15 mouse cellular contexts compared by ENCODE assay signal in the genomic region with DNA sequence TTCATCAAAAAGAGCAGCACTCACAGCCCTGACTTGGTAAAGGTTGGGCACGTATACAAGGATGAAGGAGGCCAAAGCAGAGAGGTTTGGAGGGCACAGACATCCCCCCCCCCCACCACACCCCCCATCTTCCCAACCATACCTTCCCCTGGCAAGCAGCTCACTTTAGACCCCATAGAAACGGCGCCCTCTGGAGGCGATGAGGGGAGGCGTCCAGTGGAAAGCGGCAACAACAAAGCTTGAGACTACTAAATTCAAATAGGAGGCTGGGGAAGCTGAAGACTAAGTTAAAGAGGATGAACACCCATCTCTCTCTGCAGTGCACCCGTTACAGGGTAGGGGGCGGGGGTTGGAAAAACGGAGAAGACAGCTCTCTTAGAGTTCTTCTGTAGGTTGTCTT. TPM values are rescaled to one million over a fixed set of nuclear protein-coding genes. Genes with fewer than 3 reads are reported as not detected.
DNase-seq lines count a peak whose midpoint lies in the region; ATAC-seq and TF ChIP-seq lines count a peak whose summit lies in the region.
"Had no signal": no experiment of that assay in that cellular context is flagged by ENCODE, and none has a peak within 500 bp of the region (broad histone marks: within the 10 kb centered on the region; RNA-seq: fewer than 3 reads in every experiment).

No protein-coding gene starts in this region.

- peak; percentile 7; the same call in 1 of the 2 replicates for TF ChIP-seq CTCF in forebrain, postnatal 0 days (IDR thresholded peaks at IDR 0.05; ENCODE audit: low read depth)
- TF ChIP-seq CTCF in lung, adult 2 months (IDR thresholded peaks at IDR 0.05; ENCODE audit: insufficient read depth, low read length) = peak; percentile 20; the same call in 1 of the 2 replicates
- TF ChIP-seq CTCF in MEL (IDR thresholded peaks at IDR 0.05 in 2 of 3, conservative IDR thresholded peaks at IDR 0.05 in 1 of 3; ENCODE audit: control insufficient read depth in 1 of 3, insufficient read depth in 1 of 3, low read depth in 2 of 3, low read length in 3 of 3, poor library complexity in 1 of 3, severe bottlenecking in 1 of 3) = peak in 2 of 3 experiments; percentile 39 to 52; a peak in 5 of 6 replicates

- WGBS in forebrain, postnatal 0 days = 37% methylated on average over 9 of the region's 9 CpGs
- 27% methylated on average over 9 of the region's 9 CpGs for WGBS in forebrain, embryonic 15.5 days
- 41% methylated on average over 9 of the region's 9 CpGs for WGBS in lung, adult 2 months
- 22% methylated on average over 9 of the region's 9 CpGs for WGBS in midbrain, embryonic 16.5 days

- TF ChIP-seq POLR2A in lung, adult 2 months (IDR thresholded peaks at IDR 0.05; ENCODE audit: borderline replicate concordance, extremely low read depth, low read depth, low read length) = no peak
- no peak for TF ChIP-seq POLR2A in MEL (IDR thresholded peaks at IDR 0.05; ENCODE audit: control insufficient read depth in 1 of 2, insufficient read depth in 1 of 2, low read depth in 1 of 2, low read length in 2 of 2, poor library complexity in 1 of 2)

- H3K27me3 ChIP-seq in forebrain, postnatal 0 days (ENCODE audit: insufficient read depth, low read length) = no peaks in the 10 kb centered on the region
- H3K27me3 ChIP-seq in forebrain, embryonic 15.5 days = no peaks in the 10 kb centered on the region
- H3K27me3 ChIP-seq in MEL (ENCODE audit: control insufficient read depth in 1 of 2, insufficient read depth in 2 of 2, low read length in 2 of 2) = no peaks in the 10 kb centered on the region
- H3K27me3 ChIP-seq in midbrain, embryonic 16.5 days (ENCODE audit: control insufficient read depth, insufficient read depth, low read depth, low read length) = no peaks in the 10 kb centered on the region
- H3K27me3 ChIP-seq: embryonic facial prominence, embryonic 15.5 days; stomach, embryonic 15.5 days had no signal

- no peak overlapping the region for H3K27ac ChIP-seq in forebrain, postnatal 0 days (ENCODE audit: low read depth, low read length)
- no peak overlapping the region for H3K27ac ChIP-seq in forebrain, embryonic 15.5 days (replicated peaks)
- H3K27ac ChIP-seq in MEL (ENCODE audit: control insufficient read depth, low read depth, low read length) = no peak overlapping the region
- H3K27ac ChIP-seq in midbrain, embryonic 16.5 days (ENCODE audit: low read length) = no peak overlapping the region
- H3K27ac ChIP-seq: embryonic facial prominence, embryonic 15.5 days; limb, embryonic 13.5 days; stomach, embryonic 15.5 days had no signal

- DNase-seq in forebrain, postnatal 0 days = no peak
- DNase-seq in lung, adult 2 months = no peak
- no peak for DNase-seq in lung, adult 18-20 months
- DNase-seq in MEL (ENCODE audit: low read depth, low spot score) = peak; percentile 2
- peak; percentile 39 for DNase-seq in lung, postnatal 14 days
- DNase-seq in right cerebral cortex, adult 2 months (ENCODE audit: low spot score in 2 of 2) = no peak
- DNase-seq: midbrain, embryonic 14.5 days had no signal

- no peak overlapping the region for H3K4me2 ChIP-seq in forebrain, postnatal 0 days (ENCODE audit: low read depth)
- no peak overlapping the region for H3K4me2 ChIP-seq in forebrain, embryonic 15.5 days (replicated peaks)
- H3K4me2 ChIP-seq in midbrain, embryonic 16.5 days (ENCODE audit: low read length) = no peak overlapping the region
- H3K4me2 ChIP-seq: embryonic facial prominence, embryonic 15.5 days; limb, embryonic 13.5 days; stomach, embryonic 15.5 days had no signal

- TF ChIP-seq EP300 in MEL (IDR thresholded peaks at IDR 0.05; ENCODE audit: low read depth in 1 of 2, low read length in 2 of 2) = no peak

- H3K4me1 ChIP-seq in forebrain, postnatal 0 days (ENCODE audit: insufficient read depth) = no peaks in the 10 kb centered on the region
- no peaks in the 10 kb centered on the region for H3K4me1 ChIP-seq in forebrain, embryonic 15.5 days
- 0 out of 2 replicates have a peak, but pooled peaks cover 2% of the 10 kb centered on the region for H3K4me1 ChIP-seq in lung, adult 2 months (ENCODE audit: control insufficient read depth, insufficient read depth, low read length)
- no peaks in the 10 kb centered on the region for H3K4me1 ChIP-seq in MEL (ENCODE audit: control insufficient read depth in 1 of 2, insufficient read depth in 2 of 2, low read length in 2 of 2)
- no peaks in the 10 kb centered on the region for H3K4me1 ChIP-seq in midbrain, embryonic 16.5 days (ENCODE audit: control insufficient read depth, insufficient read depth, low read length)
- H3K4me1 ChIP-seq: embryonic facial prominence, embryonic 15.5 days; limb, embryonic 13.5 days had no signal

- H3K4me3 ChIP-seq in forebrain, postnatal 0 days (ENCODE audit: low read depth, low read length) = no peak overlapping the region
- no peak overlapping the region for H3K4me3 ChIP-seq in forebrain, embryonic 15.5 days
- H3K4me3 ChIP-seq in lung, adult 2 months (replicated peaks; ENCODE audit: extremely low read depth, low read depth, low read length) = no peak overlapping the region
- H3K4me3 ChIP-seq in MEL (ENCODE audit: control insufficient read depth in 1 of 2, insufficient read depth in 1 of 2, low read depth in 2 of 2, low read length in 2 of 2) = no peak overlapping the region
- H3K4me3 ChIP-seq in midbrain, embryonic 16.5 days (ENCODE audit: low read depth, low read length) = no peak overlapping the region
- H3K4me3 ChIP-seq: embryonic facial prominence, embryonic 15.5 days; limb, embryonic 13.5 days; stomach, embryonic 15.5 days had no signal

- no peak for ATAC-seq in forebrain, postnatal 0 days
- no peak for ATAC-seq in forebrain, embryonic 15.5 days (replicated peaks)
- ATAC-seq in midbrain, embryonic 16.5 days = no peak

- H3K36me3 ChIP-seq in forebrain, postnatal 0 days (ENCODE audit: insufficient read depth) = no peaks in the 10 kb centered on the region
- H3K36me3 ChIP-seq in forebrain, embryonic 15.5 days = no peaks in the 10 kb centered on the region
- no peaks in the 10 kb centered on the region for H3K36me3 ChIP-seq in MEL (ENCODE audit: control insufficient read depth in 1 of 2, insufficient read depth in 2 of 2, low read length in 2 of 2)
- no peaks in the 10 kb centered on the region for H3K36me3 ChIP-seq in midbrain, embryonic 16.5 days (ENCODE audit: control insufficient read depth, insufficient read depth, low read length)
- H3K36me3 ChIP-seq: embryonic facial prominence, embryonic 15.5 days; G1E; limb, embryonic 13.5 days; stomach, embryonic 15.5 days had no signal

- H3K9me3 ChIP-seq in forebrain, postnatal 0 days (ENCODE audit: low read length) = no peaks in the 10 kb centered on the region
- H3K9me3 ChIP-seq in forebrain, embryonic 15.5 days = no peaks in the 10 kb centered on the region
- no peaks in the 10 kb centered on the region for H3K9me3 ChIP-seq in MEL (replicated peaks; ENCODE audit: insufficient read depth, low read length)
- H3K9me3 ChIP-seq in midbrain, embryonic 16.5 days (replicated peaks; ENCODE audit: control insufficient read depth, low read length, poor library complexity, severe bottlenecking) = no peaks in the 10 kb centered on the region
- H3K9me3 ChIP-seq: embryonic facial prominence, embryonic 15.5 days; G1E; limb, embryonic 13.5 days; stomach, embryonic 15.5 days had no signal

- no peak; the same call in 1 of the 2 replicates for TF ChIP-seq RAD21 in MEL (IDR thresholded peaks at IDR 0.05; ENCODE audit: low read depth, low read length)

- H3K9ac ChIP-seq in forebrain, postnatal 0 days = no peak overlapping the region
- no peak overlapping the region for H3K9ac ChIP-seq in forebrain, embryonic 15.5 days (replicated peaks)
- no peak overlapping the region for H3K9ac ChIP-seq in MEL (ENCODE audit: control insufficient read depth, low read depth, low read length, poor library complexity, severe bottlenecking)
- H3K9ac ChIP-seq in midbrain, embryonic 16.5 days (ENCODE audit: low read depth, low read length) = no peak overlapping the region
- H3K9ac ChIP-seq: embryonic facial prominence, embryonic 15.5 days; limb, embryonic 13.5 days; stomach, embryonic 15.5 days had no signal

- no peaks in the 10 kb centered on the region for H3K79me2 ChIP-seq in MEL (ENCODE audit: control insufficient read depth, insufficient read depth, low read length, poor library complexity)

TF ChIP-seq in MEL, 35 proteins besides CTCF, POLR2A, EP300 and RAD21:
- TF ChIP-seq SMC3 (IDR thresholded peaks at IDR 0.05; ENCODE audit: low read depth, low read length) (peak; percentile 28; the same call in 1 of the 2 replicates), MAX (IDR thresholded peaks at IDR 0.05; ENCODE audit: low read length) (no peak)

RNA-seq across cellular contexts. Expression of gene Tcf21, which starts 38.1 kb away (rescaled TPM):
- not detected in 2 replicates for total RNA-seq in forebrain, postnatal 0 days (2014; rRNA removed)
- 0.21 and 0.24 TPM in 2 replicates for polyA plus RNA-seq in forebrain, postnatal 0 days (2015; fragmentation: Nextera tagmentation; extraction: Ambion mirVana)
- polyA plus RNA-seq in forebrain, embryonic 15.5 days (2015; fragmentation: Nextera tagmentation; extraction: Ambion mirVana) = 0.29 and 0.45 TPM in 2 replicates
- 190 and 228 TPM in 2 replicates for polyA plus RNA-seq in lung, adult 2 months (2012; rRNA removed)
- not detected in 2 replicates for total RNA-seq in MEL (2012; rRNA removed)
- polyA plus RNA-seq in MEL (2012; ENCODE audit: insufficient read depth in 1 of 2, insufficient read length in 2 of 2, low read depth in 1 of 2, low replicate concordance in 2 of 2, missing spikeins in 1 of 2) = not detected
- 0.16 and 0.19 TPM in 2 replicates for polyA plus RNA-seq in midbrain, embryonic 16.5 days (2015; fragmentation: Nextera tagmentation; extraction: Ambion mirVana)
- total RNA-seq: G1E; gastrocnemius, adult 18-20 months; hematopoietic stem cell, adult 5-6 weeks had no signal
- polyA plus RNA-seq: G1E; midbrain, embryonic 14.5 days had no signal

Comparison
In these comparisons a context has a peak if more than half of its experiments do, and no peak if none do; other contexts are left out.
1. DNase-seq: peak in MEL (single experiment) and lung, postnatal 14 days (single experiment); none in forebrain, postnatal 0 days (single experiment), lung, adult 2 months (single experiment), lung, adult 18-20 months (0 of 2) and right cerebral cortex, adult 2 months (0 of 2).
2. RNA of gene Tcf21, which starts 38.1 kb away (polyA plus RNA-seq): 190 to 228 TPM in lung, adult 2 months; 0.29 to 0.45 TPM in forebrain, embryonic 15.5 days, 0.21 to 0.24 TPM in forebrain, postnatal 0 days, 0.16 to 0.19 TPM in midbrain, embryonic 16.5 days and not detected in MEL; every median in the first group is over 100 times any median in the second.
3. Peak in every context shown above with its lines, with median percentiles within 50 percentile points of each other: CTCF ChIP-seq.